Mouse (Mus musculus) ES-E14 (cell line): ENCODE results near the gene Odf4. TPM values are rescaled to one million over a fixed set of nuclear protein-coding genes. Genes with fewer than 3 reads are reported as not detected.

Experiments
- DNase-seq: peaks from one replicate; pipeline ENCODE4 v3.0.0-alpha.2; 2013; ENCODE audit warnings: low read depth, low spot score
- H3K27ac ChIP-seq: 2 replicates; pipeline ENCODE4 v1.5.1; 2012; ENCODE audit warnings: low read depth, mild to moderate bottlenecking, low read length, moderate library complexity, mixed read lengths; ENCODE audit not compliant: poor library complexity, insufficient read depth, severe bottlenecking
- H3K36me3 ChIP-seq: 2 replicates; pipeline ENCODE4 v1.6.1; 2012; ENCODE audit warnings: mild to moderate bottlenecking, low read length, moderate library complexity, mixed read lengths; ENCODE audit not compliant: control insufficient read depth, poor library complexity, insufficient read depth, severe bottlenecking
- H3K4me1 ChIP-seq, 2 experiments: fragments of 150-350 bp in 1 of 2; sonication (generic) in 1 of 2; 2 replicates each; pipeline ENCODE4 v1.6.1; 2012; ENCODE audit warnings: low read length in 2 of 2, mild to moderate bottlenecking in 1 of 2, mixed read lengths in 1 of 2; ENCODE audit not compliant: control insufficient read depth in 2 of 2, insufficient read depth in 2 of 2, poor library complexity in 1 of 2
- H3K4me3 ChIP-seq, 2 experiments: fragments of 150-350 bp in 1 of 2; sonication (generic) in 1 of 2; 2 replicates each; pipeline ENCODE4 v1.5.1; 2012; ENCODE audit warnings: low read length in 2 of 2, low read depth in 1 of 2, mild to moderate bottlenecking in 1 of 2, mixed read lengths in 1 of 2; ENCODE audit not compliant: insufficient read depth in 1 of 2, poor library complexity in 1 of 2, severe bottlenecking in 1 of 2
- H3K9ac ChIP-seq: 2 replicates; pipeline ENCODE4 v1.6.1; 2012; ENCODE audit warnings: low read depth, mild to moderate bottlenecking, low read length, mixed read lengths; ENCODE audit not compliant: poor library complexity, insufficient read depth, severe bottlenecking
- H3K9me3 ChIP-seq: fragments of 150-350 bp; sonication (generic); 2 replicates; pipeline ENCODE4 v1.6.1; 2012; ENCODE audit warnings: low read depth, mild to moderate bottlenecking, low read length; ENCODE audit not compliant: control insufficient read depth, insufficient read depth
- CHD2 ChIP-seq: IDR thresholded peaks from 2 replicates; pipeline ENCODE4 v1.6.1; 2014; ENCODE audit warnings: mild to moderate bottlenecking, low read depth, low read length, inconsistent platforms
- HCFC1 ChIP-seq: IDR thresholded peaks from 2 replicates; pipeline ENCODE4 v1.6.1; 2012; ENCODE audit warnings: low read length, inconsistent platforms, borderline replicate concordance; ENCODE audit not compliant: insufficient read depth
- MAFK ChIP-seq: IDR thresholded peaks from 2 replicates; pipeline ENCODE4 v1.6.1; 2014; ENCODE audit warnings: mild to moderate bottlenecking, low read depth, low read length, inconsistent platforms; ENCODE audit not compliant: insufficient read depth
- ZC3H11A ChIP-seq: IDR thresholded peaks from 2 replicates; pipeline ENCODE4 v1.6.1; 2012; ENCODE audit warnings: low read depth, mild to moderate bottlenecking, inconsistent platforms, low read length, borderline replicate concordance
- ZNF384 ChIP-seq: IDR thresholded peaks from 2 replicates; pipeline ENCODE4 v1.6.1; 2012; ENCODE audit warnings: low read depth, low read length, inconsistent platforms
- in situ Hi-C, 2 experiments: fragments of 600-800 bp; cut with MboI; formaldehyde crosslinking; loops; one replicate each; pipeline ENCODE4 v1.15.1; 2025; ENCODE audit warnings: low sequenced_read_pairs in 2 of 2, inconsistent platforms in 1 of 2; ENCODE audit not compliant: unreplicated experiment in 2 of 2
- total RNA-seq: library from RNA; depleted of rRNA; stranded (reverse); fragments of 300-350 nt; gene quantifications from 2 replicates; pipeline ENCODE4 v1.2.3, GENCODE M21; 2012

Gene Odf4
- total RNA-seq, 1 experiment: not detected

DNA sequence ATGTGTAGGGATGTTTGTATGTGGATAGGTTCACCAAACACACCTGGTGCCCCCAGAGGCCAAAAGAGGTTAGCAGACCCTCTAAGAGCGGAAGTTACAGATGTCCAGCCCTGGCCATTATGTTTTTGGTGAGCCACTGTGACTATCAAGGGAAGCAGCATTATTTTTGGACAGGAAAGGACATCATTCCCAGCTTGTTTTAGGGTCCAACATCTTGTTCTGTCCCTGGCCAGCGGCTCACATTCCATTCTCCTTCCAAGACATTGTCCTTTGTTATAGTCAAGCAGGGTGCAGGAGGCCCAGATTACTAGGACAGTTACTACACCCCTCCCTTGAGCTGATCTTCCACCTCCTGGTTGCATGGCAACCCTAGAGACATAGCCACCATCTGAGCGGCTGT is 19.6 kb downstream of the Odf4 start:
- no peak for DNase-seq
- in situ Hi-C loops: loop anchor here in 1 of 2 experiments (5.0 kb wide), 1 partner anchor 80 kb away; no protein-coding TSS in a partner anchor
- no peaks in the 10 kb centered on the region for H3K9me3 ChIP-seq
- no peak overlapping the region for H3K9ac ChIP-seq
- peaks cover 33% of the 10 kb centered on the region for H3K36me3 ChIP-seq
- no peak overlapping the region for H3K27ac ChIP-seq
- H3K4me3 ChIP-seq: no peak overlapping the region
- H3K4me1 ChIP-seq: no peaks in the 10 kb centered on the region; a peak in 1 of 4 replicates
- TF ChIP-seq MAFK (no peak), HCFC1 (no peak), ZC3H11A (no peak), ZNF384 (no peak), CHD2 (no peak)

DNA sequence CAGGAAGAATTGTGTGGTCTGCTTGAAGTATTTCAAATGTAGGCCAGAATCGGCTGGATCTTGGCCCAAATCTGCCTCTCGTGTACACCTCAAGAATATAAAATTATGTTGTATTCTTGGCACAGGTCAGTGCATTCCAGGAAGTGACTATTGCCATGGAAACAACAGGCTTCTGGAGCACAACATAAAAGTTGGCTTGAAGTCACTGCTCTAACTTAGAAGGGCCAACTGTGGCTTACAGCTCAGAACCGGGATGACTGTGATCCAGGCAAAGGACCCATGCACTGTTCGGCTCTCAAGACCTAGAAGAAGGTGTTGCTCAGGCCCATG is 20.5 kb downstream of the Odf4 start:
- H3K27ac ChIP-seq: no peak overlapping the region
- H3K9ac ChIP-seq: no peak overlapping the region
- no peak for DNase-seq
- H3K4me1 ChIP-seq: no peaks in the 10 kb centered on the region; a peak in 1 of 4 replicates
- in situ Hi-C loops: loop anchor here in 1 of 2 experiments (5.0 kb wide), 1 partner anchor 81 kb away; no protein-coding TSS in a partner anchor
- H3K4me3 ChIP-seq: no peak overlapping the region
- TF ChIP-seq ZC3H11A: no peak
- no peak for TF ChIP-seq MAFK
- no peaks in the 10 kb centered on the region for H3K9me3 ChIP-seq
- peaks cover 35% of the 10 kb centered on the region for H3K36me3 ChIP-seq

- TF ChIP-seq MAFK (no peak), CHD2 (peak; percentile 25; the same call in 1 of the 2 replicates)
- Histone ChIP-seq H3K9ac (no peak overlapping the region), H3K9me3 (no peaks in the 10 kb centered on the region), H3K4me3 (no peak overlapping the region), H3K27ac (no peak overlapping the region), H3K4me1 (no peaks in the 10 kb centered on the region; a peak in 1 of 4 replicates), H3K36me3 (peaks cover 35% of the 10 kb centered on the region)
- DNase-seq: no peak
- in situ Hi-C loops: loop anchor here in 1 of 2 experiments (5.0 kb wide), 1 partner anchor 81 kb away; no protein-coding TSS in a partner anchor
Measured at GRCm38 (mm10) chr11:68905665-68906460, 21.0 kb downstream of the Odf4 start.

- in situ Hi-C loops: loop anchor here in 1 of 2 experiments (5.0 kb wide), 1 partner anchor 82 kb away; no protein-coding TSS in a partner anchor
- no peak for TF ChIP-seq ZC3H11A
- TF ChIP-seq ZNF384: no peak
- Histone ChIP-seq H3K36me3 (peaks cover 35% of the 10 kb centered on the region), H3K27ac (no peak overlapping the region), H3K4me3 (peak overlapping the region in 1 of 2 experiments; percentile 11; a peak in 1 of 4 replicates), H3K9me3 (no peaks in the 10 kb centered on the region), H3K4me1 (no peaks in the 10 kb centered on the region; a peak in 1 of 4 replicates), H3K9ac (no peak overlapping the region; the same call in 1 of the 2 replicates)
- DNase-seq: no peak
Measured at GRCm38 (mm10) chr11:68905138-68905531, 21.7 kb downstream of the Odf4 start.
